Mouse (Mus musculus) embryo, embryonic 10.5 days (tissue): Measurements from ENCODE around the gene Gm11239.
"Not testable (repeated sequence)": the region's sequence is repeated elsewhere in the genome, so short reads cannot be mapped to it uniquely, and the experiment has no call there.

ENCODE experiments used
- DNase-seq: peaks from one replicate; pipeline ENCODE4 v3.0.0-alpha.2; 2015; ENCODE audit warnings: low spot score

The Gm11239 gene

GRCm38 (mm10) chr4:73668054-73668453, at the start of gene Gm11239:
Gene Gm11239 (plus strand): TSS chr4:73668354.
- not testable (repeated sequence) for DNase-seq

GRCm38 (mm10) chr4:73622684-73623083, 45.5 kb upstream of the Gm11239 start, which contains the start of gene Gm11237:
Gene Gm11237 (plus strand): TSS chr4:73622984.
- not testable (repeated sequence) for DNase-seq

- DNase-seq = not testable (repeated sequence)
These were observed 30.3 kb upstream of the Gm11239 start, which contains the start of gene Gm11236 for GRCm38 (mm10) chr4:73637821-73638220. Gene Gm11236 (plus strand): TSS chr4:73638121.

GRCm38 (mm10) chr4:73661864-73662263, 6.3 kb upstream of the Gm11239 start:
- not testable (repeated sequence) for DNase-seq

- not testable (repeated sequence) for DNase-seq
These were observed 15.1 kb downstream of the Gm11239 start, which contains the start of gene Gm428 for GRCm38 (mm10) chr4:73683216-73683615. Gene Gm428 (plus strand): TSS chr4:73683516.

GRCm38 (mm10) chr4:73718761-73719160, 50.6 kb downstream of the Gm11239 start:
- DNase-seq = no peak

- DNase-seq = no peak
These were observed 51.7 kb downstream of the Gm11239 start for GRCm38 (mm10) chr4:73719819-73720218.
